Mouse (Mus musculus) splenic B cell, adult 2 months (primary cell): Measurements from ENCODE around the gene Prkch.

Experiments
- DNase-seq: peaks from one replicate; pipeline ENCODE4 v3.0.0-alpha.2; 2011; ENCODE audit warnings: low read depth, low spot score
- H3K27me3 ChIP-seq: 2 replicates; pipeline ENCODE4 v1.6.1; 2012; ENCODE audit warnings: mild to moderate bottlenecking, low read length, moderate library complexity, mixed read lengths; ENCODE audit not compliant: control insufficient read depth, poor library complexity, insufficient read depth, severe bottlenecking
- H3K36me3 ChIP-seq: 2 replicates; pipeline ENCODE4 v1.6.1; 2012; ENCODE audit warnings: mild to moderate bottlenecking, low read length, moderate library complexity, mixed read lengths; ENCODE audit not compliant: control insufficient read depth, poor library complexity, insufficient read depth, severe bottlenecking

Gene Prkch

DNA sequence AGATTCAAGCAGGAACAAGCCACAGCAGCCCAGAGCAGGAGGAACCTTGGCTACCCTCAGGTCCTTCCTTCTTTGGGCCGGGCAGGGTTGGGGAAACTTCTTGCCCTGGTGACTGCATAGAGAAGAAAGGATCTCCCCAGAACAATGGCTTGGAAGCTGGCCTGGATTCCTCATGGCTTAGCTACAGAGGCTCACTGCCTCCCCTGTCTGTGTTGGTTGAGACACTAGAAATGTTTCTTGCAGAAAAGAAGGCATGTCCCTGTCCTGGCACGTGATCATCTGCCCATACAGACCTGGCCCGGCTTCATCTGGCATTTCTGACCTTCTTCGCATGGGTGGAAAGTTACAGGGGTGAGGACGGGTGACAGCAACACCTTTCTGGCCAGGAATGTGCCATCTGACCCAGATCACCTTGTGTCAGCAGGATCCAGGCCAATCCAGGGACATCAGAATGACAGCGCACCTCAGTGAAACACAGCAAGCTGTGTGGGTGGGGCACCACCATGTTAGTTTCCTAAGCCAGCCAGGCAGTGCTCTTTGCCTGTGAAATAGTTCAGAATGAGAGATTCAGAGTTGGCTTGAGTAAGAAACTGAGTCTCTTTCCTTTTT is 155.1 kb downstream of the Prkch start:
- no peaks in the 10 kb centered on the region for H3K27me3 ChIP-seq
- no peaks in the 10 kb centered on the region for H3K36me3 ChIP-seq
- no peak for DNase-seq

DNA sequence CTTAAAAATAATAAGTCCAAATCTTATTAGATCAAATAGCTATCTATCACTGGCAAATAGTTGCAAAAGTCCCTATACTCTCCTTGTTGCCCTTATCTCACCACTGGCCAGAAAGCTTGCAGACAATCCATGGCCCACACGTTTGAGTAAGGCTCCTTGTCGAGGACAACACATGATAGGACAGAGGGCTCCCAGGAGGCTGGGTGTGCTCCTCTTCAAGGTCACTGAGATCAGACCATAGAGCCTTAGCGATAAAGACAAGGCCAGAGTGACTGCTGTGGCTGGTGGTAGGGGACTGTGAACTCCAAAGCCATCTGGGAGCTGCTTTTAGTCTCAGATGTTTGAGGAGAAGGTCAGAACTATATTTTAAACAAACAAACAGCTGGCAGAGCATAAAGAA is 158.0 kb downstream of the Prkch start:
- DNase-seq, result no peak
- Histone ChIP-seq H3K27me3 (no peaks in the 10 kb centered on the region), H3K36me3 (no peaks in the 10 kb centered on the region)

DNA sequence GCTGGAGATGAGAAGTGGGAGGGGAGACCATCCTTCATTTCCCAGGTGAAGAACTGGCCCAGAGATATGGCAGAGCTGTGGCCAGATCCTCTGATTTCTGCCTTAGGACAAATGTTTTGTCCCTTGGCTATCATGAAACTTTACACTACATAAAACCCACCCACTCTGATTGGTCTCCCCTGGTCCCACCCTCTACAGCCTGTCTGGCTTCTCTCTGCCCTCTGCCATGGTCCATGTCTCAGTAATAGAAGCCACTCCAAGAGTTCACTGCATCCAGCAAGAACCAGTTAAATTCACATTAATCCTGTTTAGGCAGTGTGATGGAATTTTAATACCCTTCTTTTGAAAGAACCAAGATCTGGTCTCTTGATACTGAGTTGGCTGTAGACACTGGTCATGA is 158.5 kb downstream of the Prkch start:
- H3K36me3 ChIP-seq, result no peaks in the 10 kb centered on the region
- H3K27me3 ChIP-seq, result no peaks in the 10 kb centered on the region
- DNase-seq, result no peak

DNA sequence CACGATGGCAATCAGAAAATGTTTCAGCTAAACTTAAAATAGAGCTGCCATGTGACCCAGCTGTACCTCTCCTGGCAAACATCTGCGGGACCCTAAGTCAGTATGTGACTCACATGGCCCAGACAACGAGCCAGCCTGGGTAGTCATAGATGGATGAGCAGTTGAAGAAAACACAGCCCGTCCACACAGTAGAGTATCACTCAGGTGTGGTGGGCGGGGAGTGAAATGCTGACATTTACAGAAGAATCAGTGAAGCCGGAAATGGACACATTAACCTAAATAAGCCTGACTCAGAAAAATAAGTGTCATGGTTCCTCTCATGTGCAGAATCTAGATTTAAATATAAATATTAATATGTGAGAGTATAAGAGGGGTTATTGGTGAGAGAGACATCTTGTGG is 161.5 kb downstream of the Prkch start:
- H3K36me3 ChIP-seq, result no peaks in the 10 kb centered on the region
- H3K27me3 ChIP-seq, result no peaks in the 10 kb centered on the region
- DNase-seq, result no peak

- Histone ChIP-seq H3K36me3 (no peaks in the 10 kb centered on the region), H3K27me3 (no peaks in the 10 kb centered on the region)
- DNase-seq, result no peak
Observed at GRCm38 (mm10) chr12:73748373-73748772, 163.8 kb downstream of the Prkch start.

GRCm38 (mm10) chr12:73754476-73755150 is 170.0 kb downstream of the Prkch start:
- DNase-seq, result no peak
- Histone ChIP-seq H3K27me3 (no peaks in the 10 kb centered on the region), H3K36me3 (no peaks in the 10 kb centered on the region)

DNA sequence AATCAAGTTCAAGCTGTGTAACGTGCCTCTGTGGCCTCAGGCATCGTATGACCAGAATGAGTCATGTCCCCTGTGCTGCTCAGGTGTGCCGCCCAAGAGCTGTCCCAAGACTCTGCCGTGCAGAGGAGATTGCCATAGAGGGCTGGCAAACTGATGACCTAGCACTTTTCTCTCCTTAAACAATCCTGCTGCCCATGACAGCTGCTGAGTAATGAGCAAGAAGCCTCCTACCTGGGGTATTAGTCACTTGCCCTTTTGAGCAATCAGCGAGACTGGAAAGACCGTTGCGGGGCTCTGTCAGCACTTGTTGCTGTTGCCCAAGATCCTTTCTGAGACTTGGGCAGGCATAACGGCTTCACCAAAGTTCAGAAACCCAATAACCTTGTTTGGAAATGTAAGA is 171.1 kb downstream of the Prkch start:
- DNase-seq, result no peak
- Histone ChIP-seq H3K36me3 (no peaks in the 10 kb centered on the region), H3K27me3 (no peaks in the 10 kb centered on the region)

DNA sequence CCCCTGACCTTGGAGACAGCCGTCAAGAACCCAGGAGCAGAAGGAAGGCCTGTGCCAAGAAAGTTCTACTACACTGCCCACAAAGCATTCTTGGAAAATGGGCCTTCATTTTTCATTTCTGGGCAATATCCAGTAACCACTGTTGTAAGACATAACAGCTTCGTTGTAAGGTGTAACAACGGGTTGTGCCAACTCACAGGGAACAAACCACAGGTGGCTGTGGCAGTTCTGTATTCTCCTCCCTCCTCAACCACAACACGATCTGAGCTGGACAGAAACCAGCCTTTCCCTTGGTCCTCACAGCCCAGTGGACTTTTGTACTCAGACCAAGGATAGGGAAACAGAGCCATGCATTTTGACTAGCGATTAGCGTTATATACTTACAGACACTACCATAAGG is 171.9 kb downstream of the Prkch start:
- DNase-seq, result no peak
- no peaks in the 10 kb centered on the region for H3K27me3 ChIP-seq
- H3K36me3 ChIP-seq, result no peaks in the 10 kb centered on the region

GRCm38 (mm10) chr12:73762001-73762400 is 177.4 kb downstream of the Prkch start:
- Histone ChIP-seq H3K27me3 (no peaks in the 10 kb centered on the region), H3K36me3 (no peaks in the 10 kb centered on the region)
- no peak for DNase-seq

DNA sequence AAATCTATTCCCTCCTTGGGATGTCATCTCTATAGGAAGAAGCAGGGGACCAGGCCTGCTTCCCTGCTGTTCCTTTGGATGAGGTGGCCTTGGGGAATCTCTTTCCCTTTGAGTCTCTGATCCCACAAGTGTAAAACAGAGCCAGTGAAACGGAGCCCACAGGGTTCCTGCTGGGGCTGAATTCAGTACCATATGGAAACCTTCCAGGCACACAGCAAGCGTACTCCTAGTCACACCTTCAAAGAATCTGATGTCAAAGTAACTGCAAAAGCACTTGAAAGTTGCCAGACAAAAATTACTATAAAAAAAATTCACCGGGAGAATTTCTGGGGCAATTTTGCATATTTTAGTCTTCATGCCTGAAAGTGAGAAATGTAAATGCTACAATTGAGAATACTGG is 178.2 kb downstream of the Prkch start:
- no peaks in the 10 kb centered on the region for H3K27me3 ChIP-seq
- no peaks in the 10 kb centered on the region for H3K36me3 ChIP-seq
- no peak for DNase-seq

DNA sequence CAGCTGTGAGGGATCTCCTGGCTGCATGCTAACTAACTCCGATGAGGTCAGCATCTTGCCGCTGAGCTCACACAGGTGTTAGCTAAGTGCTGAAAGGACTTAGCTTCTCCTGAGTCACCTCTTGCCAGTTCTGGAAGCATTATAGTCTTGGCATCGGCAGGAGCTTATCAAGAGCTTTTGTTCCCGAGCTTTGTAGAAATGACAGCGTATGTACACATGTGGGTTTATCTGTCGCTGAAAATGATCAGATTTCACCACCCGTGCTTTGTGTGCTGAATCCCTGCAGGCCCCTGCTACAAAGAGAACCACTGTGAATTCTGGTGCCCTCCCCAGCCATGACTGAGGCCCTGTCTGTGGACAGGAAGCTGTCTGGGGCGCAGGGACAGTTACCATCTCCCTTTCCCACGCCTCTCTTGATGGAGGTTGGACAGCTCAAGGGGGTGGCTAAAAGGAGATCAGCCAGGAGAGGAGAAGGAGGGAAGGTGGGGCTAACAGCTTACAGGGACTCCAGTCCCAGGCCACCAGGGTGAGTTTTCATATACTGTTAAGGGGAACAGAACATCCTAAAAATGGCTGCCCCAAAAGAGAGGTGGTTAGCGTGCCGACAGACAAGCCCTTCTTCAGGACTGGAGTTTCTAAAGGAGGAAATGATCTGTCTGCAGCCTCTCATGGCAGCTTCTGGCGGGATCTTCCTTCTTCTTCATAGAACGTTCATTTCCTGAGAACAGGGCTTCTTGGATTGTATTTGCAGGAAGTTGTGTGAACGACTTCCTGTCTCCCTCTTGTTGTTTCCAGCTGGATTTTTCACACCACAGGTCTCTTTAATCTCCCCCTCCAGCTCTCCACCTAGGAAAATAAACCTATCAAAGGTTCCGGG is 180.3 kb downstream of the Prkch start:
- DNase-seq, result no peak
- no peaks in the 10 kb centered on the region for H3K36me3 ChIP-seq
- no peaks in the 10 kb centered on the region for H3K27me3 ChIP-seq

DNA sequence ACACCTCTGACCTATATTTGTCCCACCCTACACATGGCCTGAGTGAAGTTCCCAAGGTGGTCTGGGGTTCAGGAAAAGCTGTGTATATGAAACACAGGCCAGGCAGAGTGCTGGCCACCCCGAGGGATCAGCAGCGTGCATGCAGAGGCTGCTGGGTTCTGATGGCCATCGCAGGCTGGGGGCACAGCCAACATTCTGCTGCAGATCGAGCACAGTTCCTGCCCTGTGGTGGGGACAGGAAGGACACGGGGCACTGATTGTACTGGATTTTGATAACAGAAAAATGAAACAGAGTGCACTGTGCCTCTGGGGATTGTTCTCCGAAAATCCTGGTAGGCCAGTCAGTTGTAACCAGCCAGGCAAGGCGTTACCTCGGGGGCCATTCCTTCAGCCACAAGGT is 181.6 kb downstream of the Prkch start:
- no peak for DNase-seq
- Histone ChIP-seq H3K36me3 (no peaks in the 10 kb centered on the region), H3K27me3 (no peaks in the 10 kb centered on the region)

DNA sequence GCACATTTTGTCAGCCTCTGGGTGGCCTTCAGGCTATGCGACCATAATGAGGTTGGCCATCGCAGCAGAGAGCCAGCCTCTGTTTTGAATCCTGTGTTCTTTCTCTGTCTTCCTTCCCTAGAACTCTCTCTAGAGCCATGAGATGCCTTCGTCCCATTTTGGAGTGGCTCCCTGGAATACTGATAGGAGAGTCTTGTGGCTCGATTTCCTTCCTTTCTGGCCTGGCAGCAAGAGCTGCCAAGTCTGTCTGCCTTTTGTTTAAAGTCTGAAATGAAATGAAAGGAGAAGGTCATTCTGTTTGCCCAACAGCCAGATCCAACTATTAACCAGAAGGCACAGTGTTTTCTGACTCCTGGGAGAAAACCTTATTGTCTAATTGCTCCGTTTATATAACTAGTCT is 184.2 kb downstream of the Prkch start:
- no peaks in the 10 kb centered on the region for H3K36me3 ChIP-seq
- H3K27me3 ChIP-seq, result no peaks in the 10 kb centered on the region
- no peak for DNase-seq

DNA sequence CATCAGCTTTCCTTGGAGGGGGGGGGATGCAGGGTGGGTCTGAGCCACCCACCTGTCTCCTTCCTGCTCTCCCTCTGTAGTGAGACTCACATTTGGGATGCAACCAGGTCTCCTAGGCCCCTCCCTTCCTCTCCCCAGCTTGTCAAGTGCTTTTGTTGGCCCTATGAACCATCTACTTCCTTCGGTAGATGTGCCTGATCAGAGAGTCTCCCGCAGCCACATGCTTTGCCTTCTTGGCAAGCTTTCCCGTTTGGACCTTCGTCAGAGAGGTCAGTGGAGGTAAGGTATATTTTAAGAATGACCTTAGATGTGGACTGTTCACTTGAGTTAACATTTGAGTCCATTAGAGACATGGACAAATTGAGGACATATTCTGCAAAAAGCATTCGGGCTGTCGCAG is 184.9 kb downstream of the Prkch start:
- Histone ChIP-seq H3K36me3 (no peaks in the 10 kb centered on the region), H3K27me3 (no peaks in the 10 kb centered on the region)
- no peak for DNase-seq

- H3K36me3 ChIP-seq, result no peaks in the 10 kb centered on the region
- no peak for DNase-seq
- H3K27me3 ChIP-seq, result no peaks in the 10 kb centered on the region
Observed at GRCm38 (mm10) chr12:73770771-73771170, 186.2 kb downstream of the Prkch start.
